Mouse (Mus musculus) spleen, adult 2 months (tissue): ENCODE measurements around the gene Erp27. TPM values are rescaled to one million over a fixed set of nuclear protein-coding genes. Genes with fewer than 3 reads are reported as not detected.

Experiments used
- DNase-seq, 2 experiments: peaks; one replicate each; pipeline versions ENCODE4 v3.0.0 to v3.0.0-alpha.2; 2012 to 2021; ENCODE audit warnings: low spot score in 2 of 2, low read depth in 1 of 2
- H3K27ac ChIP-seq: fragments of 200-500 bp; 2 replicates; pipeline ENCODE4 v1.5.1; 2012; ENCODE audit warnings: low read length, inconsistent platforms; ENCODE audit not compliant: insufficient read depth
- H3K27me3 ChIP-seq: fragments of 200-500 bp; 2 replicates; pipeline ENCODE4 v1.6.1; 2012; ENCODE audit warnings: mild to moderate bottlenecking, moderate library complexity, low read length, inconsistent platforms; ENCODE audit not compliant: control insufficient read depth, insufficient read depth
- H3K36me3 ChIP-seq: fragments of 200-500 bp; 2 replicates; pipeline ENCODE4 v1.6.1; 2012; ENCODE audit warnings: mild to moderate bottlenecking, low read length, inconsistent platforms; ENCODE audit not compliant: control insufficient read depth, insufficient read depth
- H3K4me1 ChIP-seq: fragments of 200-500 bp; 2 replicates; pipeline ENCODE4 v1.6.1; 2011; ENCODE audit warnings: inconsistent platforms; ENCODE audit not compliant: control insufficient read depth, insufficient read depth, insufficient read length
- H3K4me3 ChIP-seq: fragments of 200-500 bp; 2 replicates; pipeline ENCODE4 v1.5.1; 2011; ENCODE audit warnings: mild to moderate bottlenecking, inconsistent platforms; ENCODE audit not compliant: insufficient read depth, insufficient read length; ENCODE audit errors: extremely low read depth
- CTCF ChIP-seq: fragments of 200-500 bp; IDR thresholded peaks from 2 replicates; pipeline ENCODE4 v1.5.1; 2011; ENCODE audit warnings: mild to moderate bottlenecking, inconsistent platforms; ENCODE audit not compliant: insufficient read depth, insufficient read length, insufficient replicate concordance; ENCODE audit errors: extremely low read depth
- POLR2A ChIP-seq: fragments of 200-500 bp; IDR thresholded peaks from 2 replicates; pipeline ENCODE4 v1.6.1; 2011; ENCODE audit warnings: low read depth, low read length, inconsistent platforms
- WGBS: fragments of 180-500 bp; shearing (Covaris S2); methylation state at CpG from one replicate; pipeline ENCODE4 v1.1.7; 2018; 5-methylcytosine and 5-hydroxymethylcytosine counted together
- polyA plus RNA-seq: library from polyadenylated mRNA; depleted of rRNA; stranded (reverse); fragments of >200 nt; gene quantifications from 2 replicates; pipeline ENCODE4 v1.2.3, GENCODE M21; 2012

Gene Erp27
- polyA plus RNA-seq, 1 experiment: 16.2 TPM

- no peaks in the 10 kb centered on the region for H3K36me3 ChIP-seq
- H3K27me3 ChIP-seq: no peaks in the 10 kb centered on the region
- H3K4me1 ChIP-seq: no peaks in the 10 kb centered on the region; the same call in 1 of the 2 replicates
- H3K4me3 ChIP-seq: no peak overlapping the region
- H3K27ac ChIP-seq: no peak overlapping the region
- no peak for DNase-seq
- WGBS: 24% methylated on average over 7 of the region's 7 CpGs
- TF ChIP-seq POLR2A (no peak), CTCF (no peak)
Measured at GRCm38 (mm10) chr6:136957062-136957461, 35.1 kb upstream of the Erp27 start.

DNA sequence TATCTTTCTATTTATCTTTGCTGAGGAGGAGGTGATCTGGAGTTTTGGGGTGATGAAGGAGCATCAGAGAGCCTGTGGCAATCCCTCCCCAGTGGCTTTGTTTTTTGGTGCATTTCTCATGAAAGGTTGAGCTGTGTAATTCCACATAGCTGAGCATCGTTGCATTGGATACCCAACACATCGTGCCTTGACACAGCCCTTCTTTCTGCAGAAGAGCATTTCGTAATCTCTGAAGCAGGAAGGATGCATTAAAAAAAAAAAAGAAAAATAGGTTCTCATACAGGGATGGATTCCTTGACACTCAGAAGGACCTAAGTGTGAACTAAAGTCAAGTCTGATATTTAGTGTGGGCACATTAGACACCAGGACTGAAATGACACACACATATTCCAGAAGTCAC lies 33.3 kb upstream of the Erp27 start:
- 73% methylated on average over 3 of the region's 3 CpGs for WGBS
- Histone ChIP-seq H3K4me3 (no peak overlapping the region), H3K27ac (no peak overlapping the region)

GRCm38 (mm10) chr6:136954715-136955114 lies 32.7 kb upstream of the Erp27 start:
- DNase-seq: no peak
- WGBS: 94% methylated on average over 8 of the region's 8 CpGs
- H3K27ac ChIP-seq: no peak overlapping the region

More for the DNA sequence above, 33.3 kb upstream of the Erp27 start:
- Histone ChIP-seq H3K27me3 (no peaks in the 10 kb centered on the region), H3K4me1 (no peaks in the 10 kb centered on the region; the same call in 1 of the 2 replicates), H3K36me3 (no peaks in the 10 kb centered on the region)
- DNase-seq: no peak
- TF ChIP-seq POLR2A: no peak
- no peak for TF ChIP-seq CTCF

GRCm38 (mm10) chr6:136954192-136954591 lies 32.2 kb upstream of the Erp27 start:
- 89% methylated on average over 6 of the region's 6 CpGs for WGBS
- Histone ChIP-seq H3K27ac (no peak overlapping the region), H3K4me3 (no peak overlapping the region), H3K4me1 (no peaks in the 10 kb centered on the region; the same call in 1 of the 2 replicates), H3K36me3 (no peaks in the 10 kb centered on the region), H3K27me3 (no peaks in the 10 kb centered on the region)
- TF ChIP-seq CTCF (no peak), POLR2A (no peak)
- DNase-seq: no peak

More at GRCm38 (mm10) chr6:136954715-136955114, 32.7 kb upstream of the Erp27 start:
- no peaks in the 10 kb centered on the region; the same call in 1 of the 2 replicates for H3K4me1 ChIP-seq
- no peaks in the 10 kb centered on the region for H3K27me3 ChIP-seq
- no peaks in the 10 kb centered on the region for H3K36me3 ChIP-seq
- no peak overlapping the region for H3K4me3 ChIP-seq
- TF ChIP-seq POLR2A: no peak
- TF ChIP-seq CTCF: no peak

GRCm38 (mm10) chr6:136952930-136953329 lies 30.9 kb upstream of the Erp27 start:
- peaks cover 3% of the 10 kb centered on the region; the same call in 1 of the 2 replicates for H3K4me1 ChIP-seq
- TF ChIP-seq CTCF: no peak
- TF ChIP-seq POLR2A: no peak
- H3K27me3 ChIP-seq: no peaks in the 10 kb centered on the region
- no peak for DNase-seq
- no peak overlapping the region for H3K27ac ChIP-seq
- WGBS: 82% methylated on average over 9 of the region's 9 CpGs
- no peak overlapping the region for H3K4me3 ChIP-seq
- H3K36me3 ChIP-seq: no peaks in the 10 kb centered on the region

- DNase-seq: no peak
- Histone ChIP-seq H3K27ac (no peak overlapping the region), H3K4me3 (no peak overlapping the region), H3K4me1 (peaks cover 10% of the 10 kb centered on the region; the same call in 1 of the 2 replicates), H3K27me3 (no peaks in the 10 kb centered on the region), H3K36me3 (no peaks in the 10 kb centered on the region)
- WGBS: 88% methylated on average over 2 of the region's 2 CpGs
- no peak for TF ChIP-seq POLR2A
- TF ChIP-seq CTCF: no peak
Measured at GRCm38 (mm10) chr6:136950171-136950570, 28.2 kb upstream of the Erp27 start.

- Histone ChIP-seq H3K27ac (no peak overlapping the region), H3K4me1 (peaks cover 18% of the 10 kb centered on the region; the same call in 1 of the 2 replicates), H3K36me3 (no peaks in the 10 kb centered on the region), H3K27me3 (no peaks in the 10 kb centered on the region), H3K4me3 (no peak overlapping the region)
- TF ChIP-seq CTCF: no peak
- TF ChIP-seq POLR2A: no peak
- DNase-seq: no peak
- WGBS: 82% methylated on average over 4 of the region's 4 CpGs
Measured at GRCm38 (mm10) chr6:136947716-136948115, 25.7 kb upstream of the Erp27 start.
